Mouse (Mus musculus) MEL (cell line): ENCODE measurements around the gene D430041D05Rik.
"Not testable (repeated sequence)": the region's sequence is repeated elsewhere in the genome, so short reads cannot be mapped to it uniquely, and the experiment has no call there.

Source experiments
- CTCF ChIP-seq, 3 experiments: IDR thresholded peaks in 2 of 3; conservative IDR thresholded peaks in 1 of 3; 2 replicates each; pipeline ENCODE4 v1.5.1; 2011 to 2012; ENCODE audit warnings: low read length in 3 of 3, low read depth in 2 of 3, mild to moderate bottlenecking in 2 of 3, improper control_type of control experiment in 1 of 3, inconsistent platforms in 1 of 3, mixed read lengths in 1 of 3, moderate library complexity in 1 of 3; ENCODE audit not compliant: control insufficient read depth in 1 of 3, insufficient read depth in 1 of 3, poor library complexity in 1 of 3, severe bottlenecking in 1 of 3
- EP300 ChIP-seq, 2 experiments: IDR thresholded peaks; 2 replicates each; pipeline ENCODE4 v1.6.1; 2011; ENCODE audit warnings: improper control_type of control experiment in 2 of 2, low read length in 2 of 2, low read depth in 1 of 2, mild to moderate bottlenecking in 1 of 2
- GABPA ChIP-seq: IDR thresholded peaks from 2 replicates; pipeline ENCODE4 v1.6.1; 2012; ENCODE audit warnings: low read depth, mild to moderate bottlenecking, inconsistent platforms, low read length, improper control_type of control experiment, moderate library complexity
- MAX ChIP-seq: IDR thresholded peaks from 2 replicates; pipeline ENCODE4 v1.6.1; 2011; ENCODE audit warnings: low read length, improper control_type of control experiment
- MEF2A ChIP-seq: IDR thresholded peaks from 2 replicates; pipeline ENCODE4 v1.6.1; 2014; ENCODE audit warnings: low read depth, mild to moderate bottlenecking, inconsistent platforms, low read length, improper control_type of control experiment; ENCODE audit not compliant: poor library complexity, insufficient replicate concordance, severe bottlenecking; ENCODE audit errors: extremely low read depth
- MXI1 ChIP-seq: IDR thresholded peaks from 2 replicates; pipeline ENCODE4 v1.6.1; 2011; ENCODE audit warnings: mild to moderate bottlenecking, low read depth, low read length, improper control_type of control experiment
- MYB ChIP-seq: IDR thresholded peaks from 2 replicates; pipeline ENCODE4 v1.6.1; 2011; ENCODE audit warnings: mild to moderate bottlenecking, low read depth, low read length, improper control_type of control experiment
- NRF1 ChIP-seq: IDR thresholded peaks from 2 replicates; pipeline ENCODE4 v1.6.1; 2014; ENCODE audit warnings: low read depth, mild to moderate bottlenecking, inconsistent platforms, low read length, improper control_type of control experiment, moderate library complexity; ENCODE audit not compliant: poor library complexity, insufficient read depth, severe bottlenecking
- POLR2AphosphoS5 ChIP-seq: IDR thresholded peaks from 2 replicates; pipeline ENCODE4 v1.6.1; 2012; ENCODE audit warnings: low read depth, borderline replicate concordance, mild to moderate bottlenecking, inconsistent platforms, low read length, moderate library complexity, mixed read lengths
- USF1 ChIP-seq: IDR thresholded peaks from 2 replicates; pipeline ENCODE4 v1.6.1; 2014; ENCODE audit warnings: low read depth, mild to moderate bottlenecking, inconsistent platforms, low read length, improper control_type of control experiment, moderate library complexity
- ZC3H11A ChIP-seq: IDR thresholded peaks from 2 replicates; pipeline ENCODE4 v1.6.1; 2012; ENCODE audit warnings: low read depth, mild to moderate bottlenecking, inconsistent platforms, low read length, improper control_type of control experiment
- ZMIZ1 ChIP-seq: IDR thresholded peaks from 2 replicates; pipeline ENCODE4 v1.6.1; 2012; ENCODE audit warnings: low read depth, mild to moderate bottlenecking, inconsistent platforms, low read length, improper control_type of control experiment, moderate library complexity

GRCm38 (mm10) chr2:104097396-104097795 lies 313.4 kb downstream of the D430041D05Rik start:
- not testable (repeated sequence) for TF ChIP-seq ZC3H11A; NRF1; MEF2A; CTCF (IDR thresholded peaks at IDR 0.05 in 2 of 3, conservative IDR thresholded peaks at IDR 0.05 in 1 of 3; ENCODE audit: control insufficient read depth in 1 of 3, insufficient read depth in 1 of 3, low read depth in 2 of 3, low read length in 3 of 3, poor library complexity in 1 of 3, severe bottlenecking in 1 of 3); MAX; GABPA; EP300 (IDR thresholded peaks at IDR 0.05; ENCODE audit: low read depth in 1 of 2, low read length in 2 of 2); USF1; POLR2AphosphoS5; MXI1; ZMIZ1; MYB
